Mouse (Mus musculus) midbrain, embryonic 11.5 days (tissue): ENCODE results near the gene Prss57. TPM values are rescaled to one million over a fixed set of nuclear protein-coding genes. Genes with fewer than 3 reads are reported as not detected.

Experiments used
- ATAC-seq: fragments of 200-750 bp; cut with Nextera tagmentation; 2 replicates; pipeline ENCODE4 v1.8.0; 2017; ENCODE audit warnings: moderate TSS enrichment, moderate library complexity; ENCODE audit not compliant: low FRiP score
- DNase-seq: peaks from one replicate; pipeline ENCODE4 v3.0.0; 2015; ENCODE audit warnings: low spot score; ENCODE audit errors: missing footprints
- H3K27ac ChIP-seq: fragments of 300-500 bp; sonication (generic); 2 replicates; pipeline ENCODE4 v1.5.1; 2014; ENCODE audit warnings: low read depth, low read length
- H3K27me3 ChIP-seq: fragments of 300-500 bp; sonication (generic); 2 replicates; pipeline ENCODE4 v1.6.1; 2014; ENCODE audit warnings: mild to moderate bottlenecking, low read length, moderate library complexity, mixed read lengths; ENCODE audit not compliant: control insufficient read depth, insufficient read depth
- H3K36me3 ChIP-seq: fragments of 300-500 bp; sonication (generic); 2 replicates; pipeline ENCODE4 v1.6.1; 2014; ENCODE audit warnings: mild to moderate bottlenecking, low read length, moderate library complexity, mixed read lengths; ENCODE audit not compliant: control insufficient read depth, insufficient read depth
- H3K4me1 ChIP-seq: fragments of 300-500 bp; sonication (generic); 2 replicates; pipeline ENCODE4 v1.6.1; 2014; ENCODE audit warnings: low read length; ENCODE audit not compliant: control insufficient read depth, insufficient read depth
- H3K4me2 ChIP-seq: fragments of 300-500 bp; sonication (generic); 2 replicates; pipeline ENCODE4 v1.6.1; 2014; ENCODE audit warnings: mild to moderate bottlenecking, moderate library complexity
- H3K4me3 ChIP-seq: fragments of 300-500 bp; sonication (generic); 2 replicates; pipeline ENCODE4 v1.5.1; 2014; ENCODE audit warnings: low read depth, low read length
- H3K9ac ChIP-seq: fragments of 300-500 bp; sonication (generic); 2 replicates; pipeline ENCODE4 v1.6.1; 2014; ENCODE audit warnings: low read length
- H3K9me3 ChIP-seq: fragments of 300-500 bp; sonication (generic); 2 replicates; pipeline ENCODE4 v1.6.1; 2016; ENCODE audit warnings: low read length; ENCODE audit not compliant: control insufficient read depth
- WGBS: fragments of 180-500 bp; shearing (Covaris S2); extraction: QIAGEN DNeasy Blood & Tissue Kit; methylation state at CpG from one replicate; pipeline ENCODE4 v1.1.7; 2014; 5-methylcytosine and 5-hydroxymethylcytosine counted together
- polyA plus RNA-seq: library from polyadenylated mRNA; unstranded; fragments of >200 nt; fragmentation: Nextera tagmentation; extraction: Ambion mirVana; gene quantifications from 2 replicates; pipeline ENCODE4 v1.2.1, GENCODE M21; 2014

Prss57 gene
- polyA plus RNA-seq, 1 experiment from 2014 or later, result 0.10 TPM

GRCm38 (mm10) chr10:79823011-79823410 is 32.2 kb upstream of the Prss57 start:
- H3K4me1 ChIP-seq, result no peaks in the 10 kb centered on the region
- peaks cover 10% of the 10 kb centered on the region for H3K36me3 ChIP-seq
- no peak overlapping the region for H3K9ac ChIP-seq
- H3K27me3 ChIP-seq, result no peaks in the 10 kb centered on the region
- 84% methylated on average over 6 of the region's 6 CpGs for WGBS
- H3K4me2 ChIP-seq, result no peak overlapping the region
- DNase-seq (no peak), ATAC-seq (no peak)
- no peak overlapping the region for H3K4me3 ChIP-seq
- H3K9me3 ChIP-seq, result no peaks in the 10 kb centered on the region
- H3K27ac ChIP-seq, result no peak overlapping the region

GRCm38 (mm10) chr10:79822372-79822771 is 31.6 kb upstream of the Prss57 start:
- Histone ChIP-seq H3K9ac (0 out of 2 replicates have a peak overlapping the region, but pooled peaks have one; percentile 12), H3K27ac (no peak overlapping the region), H3K36me3 (peaks cover 10% of the 10 kb centered on the region), H3K4me2 (no peak overlapping the region), H3K4me3 (no peak overlapping the region), H3K4me1 (no peaks in the 10 kb centered on the region), H3K27me3 (no peaks in the 10 kb centered on the region), H3K9me3 (no peaks in the 10 kb centered on the region)
- no peak for DNase-seq
- no peak for ATAC-seq
- 31% methylated on average over 17 of the region's 17 CpGs for WGBS

- no peaks in the 10 kb centered on the region for H3K4me1 ChIP-seq
- H3K9me3 ChIP-seq, result no peaks in the 10 kb centered on the region
- H3K4me2 ChIP-seq, result no peak overlapping the region
- H3K27me3 ChIP-seq, result no peaks in the 10 kb centered on the region
- 88% methylated on average over 12 of the region's 12 CpGs for WGBS
- H3K4me3 ChIP-seq, result no peak overlapping the region
- no peak overlapping the region for H3K9ac ChIP-seq
- DNase-seq (no peak), ATAC-seq (no peak)
- H3K27ac ChIP-seq, result no peak overlapping the region
- peaks cover 10% of the 10 kb centered on the region for H3K36me3 ChIP-seq
Measured at GRCm38 (mm10) chr10:79821731-79822130, 31.0 kb upstream of the Prss57 start.

- no peaks in the 10 kb centered on the region for H3K9me3 ChIP-seq
- no peaks in the 10 kb centered on the region for H3K27me3 ChIP-seq
- no peak within 1 kb of the TSS for H3K4me3 ChIP-seq
- H3K27ac ChIP-seq, result no peak within 1 kb of the TSS
- no peak within 1 kb of the TSS for H3K9ac ChIP-seq
- H3K4me1 ChIP-seq, result no peaks in the 10 kb centered on the region
- no peak for DNase-seq
- 75% methylated on average over 11 of the region's 11 CpGs for WGBS
- peaks cover 10% of the 10 kb centered on the region for H3K36me3 ChIP-seq
- no peak for ATAC-seq
- H3K4me2 ChIP-seq, result no peak within 1 kb of the TSS
Measured at GRCm38 (mm10) chr10:79820782-79821181, 30.0 kb upstream of the Prss57 start, which contains the start of gene Misp. Gene Misp (plus strand): TSS chr10:79820989.

GRCm38 (mm10) chr10:79820277-79820676 is 29.5 kb upstream of the Prss57 start:
- Histone ChIP-seq H3K4me3 (no peak overlapping the region), H3K4me1 (no peaks in the 10 kb centered on the region), H3K4me2 (no peak overlapping the region), H3K9ac (no peak overlapping the region), H3K27me3 (no peaks in the 10 kb centered on the region), H3K27ac (no peak overlapping the region), H3K36me3 (peaks cover 10% of the 10 kb centered on the region), H3K9me3 (no peaks in the 10 kb centered on the region)
- no peak for ATAC-seq
- DNase-seq, result no peak
- 93% methylated on average over 8 of the region's 8 CpGs for WGBS

GRCm38 (mm10) chr10:79819606-79820005 is 28.8 kb upstream of the Prss57 start:
- Histone ChIP-seq H3K4me1 (no peaks in the 10 kb centered on the region), H3K9ac (no peak overlapping the region), H3K36me3 (peaks cover 13% of the 10 kb centered on the region), H3K27me3 (no peaks in the 10 kb centered on the region), H3K27ac (no peak overlapping the region), H3K4me3 (no peak overlapping the region), H3K9me3 (no peaks in the 10 kb centered on the region), H3K4me2 (no peak overlapping the region)
- WGBS, result 92% methylated on average over 17 of the region's 17 CpGs
- DNase-seq (no peak), ATAC-seq (no peak)

GRCm38 (mm10) chr10:79818225-79818624 is 27.5 kb upstream of the Prss57 start:
- H3K4me1 ChIP-seq, result no peaks in the 10 kb centered on the region
- H3K27ac ChIP-seq, result no peak overlapping the region
- H3K9ac ChIP-seq, result no peak overlapping the region
- H3K4me2 ChIP-seq, result no peak overlapping the region
- H3K36me3 ChIP-seq, result peaks cover 15% of the 10 kb centered on the region
- WGBS, result 62% methylated on average over 4 of the region's 4 CpGs
- ATAC-seq, result no peak
- no peaks in the 10 kb centered on the region for H3K9me3 ChIP-seq
- H3K27me3 ChIP-seq, result no peaks in the 10 kb centered on the region
- no peak for DNase-seq
- no peak overlapping the region for H3K4me3 ChIP-seq

- Histone ChIP-seq H3K4me2 (no peak overlapping the region), H3K36me3 (peaks cover 15% of the 10 kb centered on the region), H3K9ac (no peak overlapping the region), H3K4me3 (no peak overlapping the region), H3K27me3 (no peaks in the 10 kb centered on the region), H3K9me3 (no peaks in the 10 kb centered on the region), H3K27ac (no peak overlapping the region), H3K4me1 (no peaks in the 10 kb centered on the region)
- DNase-seq (no peak), ATAC-seq (no peak)
- WGBS, result 78% methylated on average over 2 of the region's 2 CpGs
Measured at GRCm38 (mm10) chr10:79817111-79817510, 26.4 kb upstream of the Prss57 start.

GRCm38 (mm10) chr10:79815671-79816494 is 25.1 kb upstream of the Prss57 start:
- ATAC-seq, result no peak
- peaks cover 18% of the 10 kb centered on the region for H3K36me3 ChIP-seq
- 87% methylated on average over 12 of the region's 12 CpGs for WGBS

More at GRCm38 (mm10) chr10:79815671-79816494, 25.1 kb upstream of the Prss57 start:
- Histone ChIP-seq H3K9ac (no peak overlapping the region), H3K27ac (no peak overlapping the region), H3K27me3 (no peaks in the 10 kb centered on the region), H3K4me2 (no peak overlapping the region), H3K4me3 (no peak overlapping the region), H3K9me3 (no peaks in the 10 kb centered on the region), H3K4me1 (no peaks in the 10 kb centered on the region)
- DNase-seq, result no peak
